Mouse (Mus musculus) thymus, postnatal 10 days (tissue): Measurements from ENCODE around the gene Nlgn2.

ENCODE experiments used
- DNase-seq, 2 experiments: peaks; one replicate each; pipeline ENCODE4 v3.0.0; 2021; ENCODE audit warnings: low spot score in 2 of 2

The Nlgn2 gene

GRCm38 (mm10) chr11:69837604-69837951, at the start of gene Nlgn2:
Gene Nlgn2 (minus strand): TSS chr11:69837784.
- DNase-seq: no peak

- no peak for DNase-seq
Measured at GRCm38 (mm10) chr11:69886907-69887635, 49.5 kb upstream of the Nlgn2 start.

DNA sequence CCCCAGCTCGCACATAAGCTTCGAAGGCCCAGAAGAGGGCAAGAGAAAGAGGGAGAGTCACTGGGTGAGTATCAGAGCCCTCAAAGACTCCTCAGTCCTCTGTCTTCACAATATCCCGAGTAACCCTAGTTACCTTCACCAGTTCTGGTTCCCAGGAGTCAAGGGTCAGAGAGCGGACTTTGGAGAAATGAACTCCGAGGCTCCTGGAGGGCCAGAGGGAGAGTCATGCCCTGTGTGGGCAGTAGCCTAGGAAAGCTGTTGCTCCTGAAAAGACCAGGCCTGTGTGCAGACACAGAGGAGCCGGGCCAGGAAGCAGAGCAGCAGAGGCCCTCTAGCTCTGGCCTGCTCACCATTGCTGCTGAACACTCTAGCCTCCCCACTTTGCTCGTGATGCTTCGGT, 47.1 kb upstream of the Nlgn2 start:
- DNase-seq: no peak

DNA sequence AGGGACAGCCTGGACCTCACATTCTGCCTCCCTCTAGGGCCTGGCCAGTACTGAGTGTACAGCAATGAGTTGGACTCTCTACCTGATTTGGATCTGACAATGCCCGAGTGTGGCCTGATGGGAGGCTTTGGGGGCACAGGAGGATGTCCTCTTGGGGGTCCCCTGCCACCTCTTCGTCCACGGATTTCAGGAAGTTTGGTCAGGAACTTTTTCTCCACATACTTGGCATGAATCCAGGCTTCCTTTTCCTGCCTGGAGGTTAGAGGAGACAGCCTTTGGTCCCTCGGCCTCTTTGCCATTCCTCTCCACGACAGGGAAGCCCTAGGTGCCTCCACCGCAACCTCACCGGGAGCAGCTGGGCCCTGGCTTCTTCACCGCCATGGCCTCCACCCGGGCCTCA, 46.7 kb upstream of the Nlgn2 start:
- no peak for DNase-seq

GRCm38 (mm10) chr11:69883527-69884151, 46.1 kb upstream of the Nlgn2 start:
- DNase-seq: no peak

DNA sequence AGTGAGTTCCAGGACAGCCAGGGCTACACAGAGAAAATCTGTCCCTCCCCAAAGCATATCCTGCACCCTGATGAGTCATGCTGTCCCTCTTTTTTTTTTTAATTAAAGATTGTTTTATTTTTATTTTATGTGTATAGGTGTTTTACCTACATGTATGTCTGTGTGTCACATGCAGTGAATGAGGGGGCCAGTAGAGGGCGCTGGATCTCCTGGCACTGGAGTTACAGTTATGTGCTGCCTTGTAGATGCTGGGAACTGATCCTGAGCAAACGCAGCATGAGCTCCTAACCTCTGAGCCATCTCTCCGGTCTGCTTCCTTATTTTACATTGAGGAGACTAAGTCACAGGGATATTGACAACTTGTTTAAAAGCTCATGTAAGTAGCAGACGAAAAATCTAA, 45.5 kb upstream of the Nlgn2 start:
- DNase-seq: peak; percentile 51 to 66

- no peak for DNase-seq
Measured at GRCm38 (mm10) chr11:69881787-69882670, 44.4 kb upstream of the Nlgn2 start.

DNA sequence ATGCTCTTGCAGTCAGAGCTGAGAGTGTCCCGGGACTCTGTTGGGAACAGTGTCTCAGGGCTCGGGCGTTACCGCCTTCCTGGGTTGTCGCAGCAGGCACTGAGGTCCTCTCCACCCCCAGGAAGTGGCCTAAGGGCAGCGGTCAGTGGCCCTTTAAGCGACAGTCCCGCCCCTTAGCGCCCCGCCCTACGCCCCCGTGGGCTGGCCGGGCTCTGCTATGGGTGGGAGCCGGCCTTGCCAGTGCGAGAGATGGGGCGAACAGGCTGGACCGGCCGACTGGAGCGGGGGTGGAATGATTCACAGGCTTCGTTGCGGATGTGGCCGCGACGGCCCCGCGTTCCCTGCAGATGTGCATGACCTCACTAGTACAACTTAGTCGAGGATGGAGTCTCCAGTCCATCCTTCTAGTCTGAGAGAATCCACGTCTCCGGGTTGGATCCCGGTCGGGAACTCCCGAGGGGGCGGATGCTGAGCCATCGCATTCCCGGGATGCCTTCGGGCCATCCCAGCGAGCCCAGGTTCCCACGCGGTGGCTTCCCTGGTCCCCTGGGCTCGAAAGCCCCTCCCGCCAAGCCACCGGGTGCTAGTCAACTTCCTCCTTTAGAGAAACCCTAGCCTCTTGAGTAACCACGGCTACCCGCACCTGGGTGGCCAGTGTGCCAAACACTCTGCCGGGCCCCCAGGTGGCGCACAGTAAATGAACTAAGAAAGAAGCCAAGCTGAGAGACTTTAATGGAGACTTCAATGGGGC, 43.4 kb upstream of the Nlgn2 start, which contains the start of gene Kctd11:
Gene Kctd11, minus strand, starts transcription at position 554 of the 751 bp plus-strand sequence.
- peak; percentile 69 to 73 for DNase-seq

DNA sequence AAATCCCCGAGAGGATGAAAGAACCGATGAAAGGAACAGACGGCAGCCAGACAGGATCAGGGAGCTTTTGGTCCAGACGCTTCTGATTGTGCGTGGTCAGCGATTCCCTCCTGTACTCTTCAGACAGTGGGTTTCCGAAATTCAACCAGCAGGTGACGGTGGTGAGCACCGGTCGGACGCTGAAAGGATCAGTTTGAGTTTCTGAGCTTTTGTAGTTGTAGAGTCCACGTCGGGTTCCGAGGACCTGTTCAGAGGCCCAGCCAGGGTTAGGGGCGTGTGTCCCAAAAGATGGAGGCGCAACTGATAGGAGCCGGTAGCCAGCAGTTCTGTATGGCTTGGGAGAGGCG, 42.9 kb upstream of the Nlgn2 start:
- DNase-seq: peak in 1 of 2 experiments; percentile 57

DNA sequence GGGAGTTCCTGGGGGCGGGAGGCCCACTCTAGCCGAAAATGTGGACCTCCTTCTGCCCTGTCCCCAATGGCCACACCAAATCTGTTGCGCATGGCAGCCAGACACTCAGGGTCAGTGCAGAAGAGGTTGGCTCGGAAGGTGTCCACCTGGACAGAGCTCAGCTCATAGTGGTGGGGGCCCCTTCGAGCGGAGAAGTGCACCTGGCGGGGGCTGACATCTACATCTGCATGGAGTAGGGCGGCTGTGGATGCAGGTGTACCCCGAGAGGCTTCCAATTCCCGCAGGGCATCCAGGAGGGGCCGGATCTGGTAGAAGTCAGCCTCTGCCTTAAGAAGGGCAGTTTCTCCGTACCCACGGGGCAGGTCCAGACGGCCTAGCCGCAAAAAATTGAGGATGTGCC, 42.1 kb upstream of the Nlgn2 start:
- DNase-seq: no peak

- no peak for DNase-seq
Measured at GRCm38 (mm10) chr11:69878952-69879351, 41.4 kb upstream of the Nlgn2 start.

- DNase-seq: no peak
Measured at GRCm38 (mm10) chr11:69878399-69878798, 40.8 kb upstream of the Nlgn2 start.

GRCm38 (mm10) chr11:69877878-69878277, 40.3 kb upstream of the Nlgn2 start, which contains the start of gene Tmem95:
Gene Tmem95 (minus strand): TSS chr11:69878018.
- no peak for DNase-seq

GRCm38 (mm10) chr11:69876867-69877266, 39.3 kb upstream of the Nlgn2 start:
- peak; percentile 89 to 96 for DNase-seq

GRCm38 (mm10) chr11:69876186-69876585, 38.6 kb upstream of the Nlgn2 start:
- no peak for DNase-seq

- no peak for DNase-seq
Measured at GRCm38 (mm10) chr11:69872451-69872850, 34.9 kb upstream of the Nlgn2 start.

- DNase-seq: no peak
Measured at GRCm38 (mm10) chr11:69871822-69872221, 34.2 kb upstream of the Nlgn2 start.

- DNase-seq: no peak
Measured at GRCm38 (mm10) chr11:69870289-69871069, 32.9 kb upstream of the Nlgn2 start.

- DNase-seq: no peak
Measured at GRCm38 (mm10) chr11:69867335-69867734, 29.8 kb upstream of the Nlgn2 start.

DNA sequence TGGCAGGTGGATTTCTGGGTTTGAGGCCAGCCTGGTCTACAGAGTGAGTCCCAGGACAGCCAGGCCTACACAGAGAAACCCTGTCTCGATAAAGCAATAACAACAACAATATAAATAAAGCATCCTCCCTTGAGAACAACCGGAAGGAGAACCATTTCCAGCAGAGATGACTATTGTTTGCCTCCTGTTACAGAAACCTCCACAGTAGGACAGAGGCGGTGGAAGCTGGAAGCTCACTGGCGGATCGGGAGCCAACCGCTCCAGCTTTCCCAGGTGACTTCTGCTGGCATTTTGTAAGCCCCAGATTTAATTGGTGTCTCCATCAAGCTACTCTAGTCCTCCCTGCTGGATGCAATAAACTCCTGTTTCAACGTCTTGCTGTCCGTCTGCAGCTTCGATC, 28.0 kb upstream of the Nlgn2 start:
- DNase-seq: no peak
